Mouse (Mus musculus) lung, adult 2 months (tissue): ENCODE data around the gene Brd4.

Experiments
- CTCF ChIP-seq: fragments of 200-500 bp; IDR thresholded peaks from 2 replicates; pipeline ENCODE4 v1.5.1; 2011; ENCODE audit warnings: mild to moderate bottlenecking, low read length, control low read depth; ENCODE audit not compliant: insufficient read depth
- POLR2A ChIP-seq: fragments of 200-500 bp; IDR thresholded peaks from 2 replicates; pipeline ENCODE4 v1.6.1; 2011; ENCODE audit warnings: low read depth, mild to moderate bottlenecking, control low read depth, low read length, borderline replicate concordance; ENCODE audit errors: extremely low read depth

- TF ChIP-seq POLR2A: no peak
- TF ChIP-seq CTCF: no peak
These were observed 75.4 kb downstream of the Brd4 start for GRCm38 (mm10) chr17:32209144-32209543.
